Mouse (Mus musculus) heart, postnatal 0 days (tissue): ENCODE data around the gene Fam240a.

ENCODE experiments used
- CTCF ChIP-seq: IDR thresholded peaks from 2 replicates; pipeline ENCODE4 v1.5.1; 2016; ENCODE audit warnings: antibody characterized with exemption, control low read depth, low read depth
- EP300 ChIP-seq: IDR thresholded peaks from 2 replicates; pipeline ENCODE4 v1.6.1; 2016; ENCODE audit warnings: antibody characterized with exemption, low read depth

DNA sequence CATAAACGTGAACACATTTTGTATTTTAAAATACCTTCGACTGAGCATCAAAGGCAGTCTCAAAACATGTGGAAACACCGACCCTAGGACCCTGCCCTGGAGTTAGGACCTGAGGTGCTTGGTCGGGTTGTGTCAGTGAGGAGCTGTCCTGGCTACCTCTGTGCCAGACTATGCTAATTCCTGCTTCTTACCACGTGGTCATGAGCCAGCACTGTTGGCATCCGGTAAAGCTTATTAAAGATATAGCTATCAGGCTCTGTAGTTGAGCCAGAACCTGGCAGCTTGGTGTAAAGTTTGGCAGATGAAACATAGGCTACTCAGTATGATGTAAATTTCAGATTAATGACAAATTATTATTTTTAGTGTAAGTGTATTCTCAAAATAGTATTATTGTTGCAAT, 35.7 kb upstream of the Fam240a start:
- no peak for TF ChIP-seq CTCF
- no peak for TF ChIP-seq EP300
